Mouse (Mus musculus): Measurements from ENCODE around the gene Rbm4b. TPM values are rescaled to one million over a fixed set of nuclear protein-coding genes. Genes with fewer than 3 reads are reported as not detected.

Gene Rbm4b
- polyA plus RNA-seq, 1 experiment from 2014 or later = 136 TPM

- Histone ChIP-seq H3K27me3 (ENCODE audit: control insufficient read depth, insufficient read depth, low read length) (no peaks in the 10 kb centered on the region), H3K4me3 (replicated peaks; ENCODE audit: low read length) (no peak overlapping the region), H3K27ac (no peak overlapping the region), H3K4me2 (replicated peaks) (no peak overlapping the region), H3K4me1 (replicated peaks; ENCODE audit: control insufficient read depth, insufficient read depth, low read length) (no peaks in the 10 kb centered on the region), H3K9ac (no peak overlapping the region), H3K36me3 (replicated peaks; ENCODE audit: control insufficient read depth, insufficient read depth) (peaks cover 98% of the 10 kb centered on the region), H3K9me3 (ENCODE audit: control insufficient read depth, low read length) (no peaks in the 10 kb centered on the region)
- DNase-seq (ENCODE audit: low spot score) = no peak
- 81% methylated on average over 10 of the region's 10 CpGs for WGBS
- ATAC-seq (ENCODE audit: low FRiP score) = no peak
Measured at GRCm38 (mm10) chr19:4741482-4741881, 14.8 kb upstream of the Rbm4b start.

DNA sequence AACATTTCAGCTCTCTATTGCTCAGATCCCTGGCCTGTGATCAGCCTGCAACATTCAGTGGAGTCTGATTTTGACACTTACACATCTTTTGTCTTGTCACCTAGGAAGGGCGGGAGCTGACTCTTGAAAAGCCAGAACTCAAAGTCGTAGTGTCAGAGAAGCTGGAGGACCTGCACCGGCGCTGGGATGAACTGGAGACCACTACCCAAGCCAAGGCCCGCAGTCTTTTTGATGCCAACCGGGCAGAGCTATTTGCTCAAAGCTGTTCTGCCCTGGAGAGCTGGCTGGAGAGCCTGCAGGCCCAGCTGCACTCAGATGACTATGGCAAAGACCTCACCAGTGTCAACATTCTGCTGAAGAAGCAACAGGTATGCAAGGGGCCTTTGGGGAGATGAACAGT lies 14.1 kb upstream of the Rbm4b start:
- no peak for DNase-seq (ENCODE audit: low spot score)
- no peak overlapping the region for H3K4me2 ChIP-seq (replicated peaks)
- H3K36me3 ChIP-seq (replicated peaks; ENCODE audit: control insufficient read depth, insufficient read depth) = peaks cover 98% of the 10 kb centered on the region
- H3K9ac ChIP-seq = no peak overlapping the region
- no peaks in the 10 kb centered on the region for H3K4me1 ChIP-seq (replicated peaks; ENCODE audit: control insufficient read depth, insufficient read depth, low read length)
- no peaks in the 10 kb centered on the region for H3K27me3 ChIP-seq (ENCODE audit: control insufficient read depth, insufficient read depth, low read length)
- no peak overlapping the region for H3K4me3 ChIP-seq (replicated peaks; ENCODE audit: low read length)
- 93% methylated on average over 6 of the region's 6 CpGs for WGBS
- no peak for ATAC-seq (ENCODE audit: low FRiP score)
- no peaks in the 10 kb centered on the region for H3K9me3 ChIP-seq (ENCODE audit: control insufficient read depth, low read length)
- H3K27ac ChIP-seq = no peak overlapping the region

DNA sequence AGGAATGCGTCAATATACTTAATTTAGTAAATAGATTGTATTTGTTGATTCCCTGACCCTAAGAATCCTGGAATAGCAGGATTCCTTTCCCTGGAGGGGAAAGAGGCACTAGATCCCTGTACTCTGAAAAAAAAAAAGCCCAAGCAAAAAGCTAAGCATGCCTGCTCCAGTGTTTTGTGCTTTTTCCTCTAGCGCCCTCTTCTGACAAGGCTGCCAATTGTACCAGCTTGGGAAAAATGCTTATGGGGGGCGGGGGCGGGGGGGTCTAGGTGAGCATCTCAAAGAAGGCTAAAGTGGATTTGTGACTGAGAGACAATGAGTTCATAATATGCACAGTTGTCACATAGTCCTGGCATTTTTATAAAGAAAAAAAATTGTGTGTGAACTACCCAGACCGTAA lies 12.8 kb upstream of the Rbm4b start:
- H3K9me3 ChIP-seq (ENCODE audit: control insufficient read depth, low read length) = no peaks in the 10 kb centered on the region
- WGBS = 44% methylated on average over 5 of the region's 5 CpGs
- H3K36me3 ChIP-seq (replicated peaks; ENCODE audit: control insufficient read depth, insufficient read depth) = peaks cover 98% of the 10 kb centered on the region
- H3K4me3 ChIP-seq (replicated peaks; ENCODE audit: low read length) = no peak overlapping the region
- ATAC-seq (ENCODE audit: low FRiP score) = no peak
- no peaks in the 10 kb centered on the region for H3K27me3 ChIP-seq (ENCODE audit: control insufficient read depth, insufficient read depth, low read length)
- H3K4me1 ChIP-seq (replicated peaks; ENCODE audit: control insufficient read depth, insufficient read depth, low read length) = no peaks in the 10 kb centered on the region
- H3K4me2 ChIP-seq (replicated peaks) = no peak overlapping the region
- peak; percentile 52 for DNase-seq (ENCODE audit: low spot score)
- H3K27ac ChIP-seq = no peak overlapping the region
- H3K9ac ChIP-seq = no peak overlapping the region

GRCm38 (mm10) chr19:4744026-4744425 lies 12.3 kb upstream of the Rbm4b start:
- DNase-seq (ENCODE audit: low spot score) = no peak
- 79% methylated on average over 14 of the region's 14 CpGs for WGBS
- no peak for ATAC-seq (ENCODE audit: low FRiP score)
- H3K4me2 ChIP-seq (replicated peaks) = no peak overlapping the region
- H3K27me3 ChIP-seq (ENCODE audit: control insufficient read depth, insufficient read depth, low read length) = no peaks in the 10 kb centered on the region
- no peak overlapping the region for H3K9ac ChIP-seq
- no peaks in the 10 kb centered on the region for H3K4me1 ChIP-seq (replicated peaks; ENCODE audit: control insufficient read depth, insufficient read depth, low read length)
- no peak overlapping the region for H3K27ac ChIP-seq
- no peak overlapping the region for H3K4me3 ChIP-seq (replicated peaks; ENCODE audit: low read length)
- H3K36me3 ChIP-seq (replicated peaks; ENCODE audit: control insufficient read depth, insufficient read depth) = peaks cover 98% of the 10 kb centered on the region
- no peaks in the 10 kb centered on the region for H3K9me3 ChIP-seq (ENCODE audit: control insufficient read depth, low read length)

- WGBS = 76% methylated on average over 9 of the region's 9 CpGs
- peak; percentile 47 for DNase-seq (ENCODE audit: low spot score)
Measured at GRCm38 (mm10) chr19:4745057-4745456, 11.2 kb upstream of the Rbm4b start.

GRCm38 (mm10) chr19:4745681-4746080 lies 10.6 kb upstream of the Rbm4b start:
- Histone ChIP-seq H3K27me3 (ENCODE audit: control insufficient read depth, insufficient read depth, low read length) (no peaks in the 10 kb centered on the region), H3K4me2 (replicated peaks) (no peak overlapping the region), H3K4me1 (replicated peaks; ENCODE audit: control insufficient read depth, insufficient read depth, low read length) (no peaks in the 10 kb centered on the region), H3K4me3 (replicated peaks; ENCODE audit: low read length) (no peak overlapping the region), H3K9me3 (ENCODE audit: control insufficient read depth, low read length) (no peaks in the 10 kb centered on the region), H3K36me3 (replicated peaks; ENCODE audit: control insufficient read depth, insufficient read depth) (peaks cover 98% of the 10 kb centered on the region), H3K9ac (no peak overlapping the region), H3K27ac (no peak overlapping the region)
- 96% methylated on average over 10 of the region's 10 CpGs for WGBS
- no peak for DNase-seq (ENCODE audit: low spot score)
- no peak for ATAC-seq (ENCODE audit: low FRiP score)

More at GRCm38 (mm10) chr19:4745057-4745456, 11.2 kb upstream of the Rbm4b start:
- H3K9me3 ChIP-seq (ENCODE audit: control insufficient read depth, low read length) = no peaks in the 10 kb centered on the region
- H3K36me3 ChIP-seq (replicated peaks; ENCODE audit: control insufficient read depth, insufficient read depth) = peaks cover 98% of the 10 kb centered on the region
- no peak overlapping the region for H3K9ac ChIP-seq
- no peak for ATAC-seq (ENCODE audit: low FRiP score)
- no peak overlapping the region for H3K4me3 ChIP-seq (replicated peaks; ENCODE audit: low read length)
- H3K27ac ChIP-seq = no peak overlapping the region
- no peaks in the 10 kb centered on the region for H3K4me1 ChIP-seq (replicated peaks; ENCODE audit: control insufficient read depth, insufficient read depth, low read length)
- no peak overlapping the region for H3K4me2 ChIP-seq (replicated peaks)
- H3K27me3 ChIP-seq (ENCODE audit: control insufficient read depth, insufficient read depth, low read length) = no peaks in the 10 kb centered on the region

DNA sequence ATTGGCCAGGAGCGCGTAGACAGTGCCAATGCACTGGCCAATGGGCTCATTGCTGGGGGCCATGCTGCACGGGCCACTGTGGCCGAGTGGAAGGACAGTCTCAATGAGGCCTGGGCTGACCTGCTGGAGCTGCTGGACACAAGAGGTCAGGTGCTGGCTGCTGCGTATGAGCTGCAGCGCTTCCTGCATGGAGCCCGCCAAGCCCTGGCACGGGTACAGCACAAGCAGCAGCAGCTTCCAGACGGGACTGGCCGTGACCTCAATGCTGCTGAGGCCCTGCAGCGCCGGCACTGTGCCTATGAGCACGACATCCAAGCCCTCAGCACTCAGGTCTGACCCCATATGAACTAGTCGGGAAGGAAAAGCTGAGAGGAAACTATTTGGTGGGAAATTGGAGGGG lies 9.7 kb upstream of the Rbm4b start:
- Histone ChIP-seq H3K9ac (no peak overlapping the region), H3K4me3 (replicated peaks; ENCODE audit: low read length) (no peak overlapping the region), H3K27me3 (ENCODE audit: control insufficient read depth, insufficient read depth, low read length) (no peaks in the 10 kb centered on the region), H3K27ac (no peak overlapping the region), H3K4me2 (replicated peaks) (no peak overlapping the region), H3K9me3 (ENCODE audit: control insufficient read depth, low read length) (no peaks in the 10 kb centered on the region), H3K36me3 (replicated peaks; ENCODE audit: control insufficient read depth, insufficient read depth) (peaks cover 98% of the 10 kb centered on the region), H3K4me1 (replicated peaks; ENCODE audit: control insufficient read depth, insufficient read depth, low read length) (no peaks in the 10 kb centered on the region)
- DNase-seq (ENCODE audit: low spot score) (no peak), ATAC-seq (ENCODE audit: low FRiP score) (no peak)
- WGBS = 86% methylated on average over 14 of the region's 14 CpGs

- no peak overlapping the region for H3K27ac ChIP-seq
- H3K9ac ChIP-seq = no peak overlapping the region
- H3K4me3 ChIP-seq (replicated peaks; ENCODE audit: low read length) = no peak overlapping the region
- no peak for ATAC-seq (ENCODE audit: low FRiP score)
- no peaks in the 10 kb centered on the region for H3K4me1 ChIP-seq (replicated peaks; ENCODE audit: control insufficient read depth, insufficient read depth, low read length)
- WGBS = 97% methylated on average over 9 of the region's 9 CpGs
- H3K9me3 ChIP-seq (ENCODE audit: control insufficient read depth, low read length) = no peaks in the 10 kb centered on the region
- no peak for DNase-seq (ENCODE audit: low spot score)
- peaks cover 98% of the 10 kb centered on the region for H3K36me3 ChIP-seq (replicated peaks; ENCODE audit: control insufficient read depth, insufficient read depth)
- H3K4me2 ChIP-seq (replicated peaks) = no peak overlapping the region
- H3K27me3 ChIP-seq (ENCODE audit: control insufficient read depth, insufficient read depth, low read length) = no peaks in the 10 kb centered on the region
Measured at GRCm38 (mm10) chr19:4747631-4748312, 8.5 kb upstream of the Rbm4b start.

GRCm38 (mm10) chr19:4748493-4748892 lies 7.8 kb upstream of the Rbm4b start:
- WGBS = 89% methylated on average over 10 of the region's 10 CpGs
- Histone ChIP-seq H3K9ac (no peak overlapping the region), H3K36me3 (replicated peaks; ENCODE audit: control insufficient read depth, insufficient read depth) (peaks cover 100% of the 10 kb centered on the region), H3K4me3 (replicated peaks; ENCODE audit: low read length) (no peak overlapping the region), H3K4me1 (replicated peaks; ENCODE audit: control insufficient read depth, insufficient read depth, low read length) (no peaks in the 10 kb centered on the region), H3K27ac (no peak overlapping the region), H3K27me3 (ENCODE audit: control insufficient read depth, insufficient read depth, low read length) (no peaks in the 10 kb centered on the region), H3K9me3 (ENCODE audit: control insufficient read depth, low read length) (no peaks in the 10 kb centered on the region), H3K4me2 (replicated peaks) (no peak overlapping the region)
- ATAC-seq (ENCODE audit: low FRiP score) (no peak), DNase-seq (ENCODE audit: low spot score) (no peak)

DNA sequence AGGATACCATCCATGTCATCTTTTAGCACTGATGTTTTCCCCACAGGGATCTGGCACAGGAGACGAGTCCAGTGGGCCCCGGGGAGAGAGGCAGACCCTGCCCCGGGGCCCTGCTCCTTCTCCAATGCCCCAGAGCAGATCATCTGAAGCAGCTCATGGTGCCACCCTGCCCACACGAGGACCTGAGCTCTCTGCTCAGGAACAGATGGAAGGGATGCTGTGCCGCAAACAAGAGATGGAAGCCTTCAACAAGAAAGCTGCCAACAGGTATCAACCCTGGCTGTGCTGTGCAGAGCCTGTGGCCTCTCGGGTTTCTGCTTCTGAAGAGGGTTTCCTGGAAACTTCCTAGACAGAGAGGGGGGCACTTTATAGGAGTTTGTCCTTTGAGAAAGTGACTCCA lies 6.3 kb upstream of the Rbm4b start:
- peaks cover 87% of the 10 kb centered on the region for H3K36me3 ChIP-seq (replicated peaks; ENCODE audit: control insufficient read depth, insufficient read depth)
- H3K27ac ChIP-seq = no peak overlapping the region
- DNase-seq (ENCODE audit: low spot score) (no peak), ATAC-seq (ENCODE audit: low FRiP score) (no peak)
- no peaks in the 10 kb centered on the region for H3K4me1 ChIP-seq (replicated peaks; ENCODE audit: control insufficient read depth, insufficient read depth, low read length)
- H3K9me3 ChIP-seq (ENCODE audit: control insufficient read depth, low read length) = no peaks in the 10 kb centered on the region
- no peak overlapping the region for H3K4me3 ChIP-seq (replicated peaks; ENCODE audit: low read length)
- no peak overlapping the region for H3K4me2 ChIP-seq (replicated peaks)
- no peaks in the 10 kb centered on the region for H3K27me3 ChIP-seq (ENCODE audit: control insufficient read depth, insufficient read depth, low read length)
- no peak overlapping the region for H3K9ac ChIP-seq
- WGBS = 89% methylated on average over 6 of the region's 6 CpGs
